Mouse (Mus musculus): ENCODE results near the gene Rhoh. TPM values are rescaled to one million over a fixed set of nuclear protein-coding genes. Genes with fewer than 3 reads are reported as not detected.

Gene Rhoh
- polyA plus RNA-seq, 1 experiment from 2014 or later: 0.27 TPM

Other genes starting within 250 kb of the Rhoh start
- 66.2 and 67.6 TPM in 2 replicates for gene Pds5a, start 162.9 kb upstream of the Rhoh start, polyA plus RNA-seq (2015; fragmentation: Nextera tagmentation; extraction: Ambion mirVana)
- 26.3 and 27.0 TPM in 2 replicates for gene N4bp2, start 97.7 kb upstream of the Rhoh start, polyA plus RNA-seq (2015; fragmentation: Nextera tagmentation; extraction: Ambion mirVana)
- gene Chrna9, start 73.7 kb downstream of the Rhoh start, polyA plus RNA-seq (2015; fragmentation: Nextera tagmentation; extraction: Ambion mirVana): not detected in 2 replicates
- gene 9130230L23Rik, start 143.1 kb downstream of the Rhoh start, polyA plus RNA-seq (2015; fragmentation: Nextera tagmentation; extraction: Ambion mirVana): 0.34 TPM in 1 of 2 replicates, not detected in the other